Mouse (Mus musculus) kidney, adult 8-10 months (tissue): ENCODE results near the gene Sod2.
"Not testable (repeated sequence)": the region's sequence is repeated elsewhere in the genome, so short reads cannot be mapped to it uniquely, and the experiment has no call there.

Experiments used
- DNase-seq, 2 experiments: peaks; one replicate each; pipeline ENCODE4 v3.0.0; 2022

The Sod2 gene

GRCm38 (mm10) chr17:13013316-13013715 is 6.7 kb downstream of the Sod2 start:
- DNase-seq, result peak; percentile 81

- not testable (repeated sequence) for DNase-seq
Observed at GRCm38 (mm10) chr17:13036627-13037192, 30.1 kb downstream of the Sod2 start.

- DNase-seq, result peak; percentile 30 to 31
Observed at GRCm38 (mm10) chr17:13043846-13044673, 37.4 kb downstream of the Sod2 start.

- not testable (repeated sequence) for DNase-seq
Observed at GRCm38 (mm10) chr17:13052124-13052813, 45.6 kb downstream of the Sod2 start, which contains the start of gene Gpr31b. Gene Gpr31b, minus strand, starts transcription at chr17:13052296.

GRCm38 (mm10) chr17:13060804-13061203 is 54.2 kb downstream of the Sod2 start, which contains the start of gene Tcp10b:
Gene Tcp10b, plus strand, starts transcription at chr17:13061104.
- DNase-seq, result not testable (repeated sequence)

GRCm38 (mm10) chr17:13062882-13063281 is 56.2 kb downstream of the Sod2 start:
- DNase-seq, result not testable (repeated sequence)

GRCm38 (mm10) chr17:13067864-13068385 is 61.3 kb downstream of the Sod2 start:
- not testable (repeated sequence) for DNase-seq

GRCm38 (mm10) chr17:13069227-13069626 is 62.6 kb downstream of the Sod2 start:
- not testable (repeated sequence) for DNase-seq
